Mouse (Mus musculus) cerebral cortex, adult 2 months (tissue): ENCODE data around the gene Plxdc1.

Experiments used
- WGBS: fragments of 180-500 bp; shearing (Covaris S2); methylation state at CpG from one replicate; pipeline ENCODE4 v1.1.7; 2018; 5-methylcytosine and 5-hydroxymethylcytosine counted together

Gene Plxdc1

GRCm38 (mm10) chr11:97955146-97955902, 30.9 kb downstream of the Plxdc1 start:
- 83% methylated on average over 9 of the region's 9 CpGs for WGBS

- whole genome bisulfite sequencing: 59% methylated on average over 14 of the region's 14 CpGs
Observed at GRCm38 (mm10) chr11:97954469-97955141, 31.6 kb downstream of the Plxdc1 start.

- 98% methylated on average over 6 of the region's 6 CpGs for WGBS
Observed at GRCm38 (mm10) chr11:97953939-97954275, 32.3 kb downstream of the Plxdc1 start.

- 90% methylated on average over 16 of the region's 16 CpGs for WGBS
Observed at GRCm38 (mm10) chr11:97953179-97953938, 32.9 kb downstream of the Plxdc1 start.

- WGBS: 90% methylated on average over 1 of the region's 1 CpGs
Observed at GRCm38 (mm10) chr11:97952367-97953006, 33.8 kb downstream of the Plxdc1 start.

- WGBS: 49% methylated on average over 20 of the region's 20 CpGs
Observed at GRCm38 (mm10) chr11:97949703-97950475, 36.4 kb downstream of the Plxdc1 start.

GRCm38 (mm10) chr11:97947426-97947825, 38.8 kb downstream of the Plxdc1 start:
- 32% methylated on average over 7 of the region's 7 CpGs for WGBS

- 90% methylated on average over 7 of the region's 7 CpGs for WGBS
Observed at GRCm38 (mm10) chr11:97945738-97946289, 40.4 kb downstream of the Plxdc1 start.

- WGBS: 53% methylated on average over 10 of the region's 10 CpGs
Observed at GRCm38 (mm10) chr11:97945031-97945430, 41.2 kb downstream of the Plxdc1 start.

- WGBS: 81% methylated on average over 5 of the region's 5 CpGs
Observed at GRCm38 (mm10) chr11:97943256-97943655, 43.0 kb downstream of the Plxdc1 start.

GRCm38 (mm10) chr11:97942420-97943111, 43.7 kb downstream of the Plxdc1 start:
- 87% methylated on average over 15 of the region's 15 CpGs for WGBS

- WGBS: 56% methylated on average over 2 of the region's 2 CpGs
Observed at GRCm38 (mm10) chr11:97937469-97938105, 48.7 kb downstream of the Plxdc1 start.

GRCm38 (mm10) chr11:97936758-97937157, 49.5 kb downstream of the Plxdc1 start:
- 58% methylated on average over 3 of the region's 3 CpGs for WGBS

GRCm38 (mm10) chr11:97935913-97936575, 50.2 kb downstream of the Plxdc1 start:
- whole genome bisulfite sequencing: 48% methylated on average over 4 of the region's 4 CpGs

GRCm38 (mm10) chr11:97933553-97933952, 52.7 kb downstream of the Plxdc1 start:
- WGBS: 91% methylated on average over 1 of the region's 1 CpGs

- 77% methylated on average over 4 of the region's 4 CpGs for WGBS
Observed at GRCm38 (mm10) chr11:97928905-97929304, 57.3 kb downstream of the Plxdc1 start.

- 87% methylated on average over 10 of the region's 10 CpGs for WGBS
Observed at GRCm38 (mm10) chr11:97924217-97924616, 62.0 kb downstream of the Plxdc1 start.

GRCm38 (mm10) chr11:97923639-97924038, 62.6 kb downstream of the Plxdc1 start:
- 82% methylated on average over 9 of the region's 9 CpGs for WGBS

- 94% methylated on average over 6 of the region's 6 CpGs for WGBS
Observed at GRCm38 (mm10) chr11:97915974-97916503, 70.2 kb downstream of the Plxdc1 start.
